Mouse (Mus musculus) E14TG2a.4 (cell line): ENCODE results near the gene Dyrk1a.

Experiments used
- H3K27me3 ChIP-seq: 2 replicates; pipeline ENCODE4 v1.6.1; 2014; ENCODE audit warnings: low read length, control low read depth; ENCODE audit not compliant: insufficient read depth
- H3K36me3 ChIP-seq: 2 replicates; pipeline ENCODE4 v1.6.1; 2014; ENCODE audit warnings: low read length, control low read depth; ENCODE audit not compliant: insufficient read depth
- H3K4me1 ChIP-seq: replicated peaks from 2 replicates; pipeline ENCODE4 v1.6.1; 2014; ENCODE audit warnings: low read depth, low read length, control low read depth
- H3K4me3 ChIP-seq: replicated peaks from 2 replicates; pipeline ENCODE4 v1.5.1; 2014; ENCODE audit warnings: mild to moderate bottlenecking, low read length
- H3K9me3 ChIP-seq: 2 replicates; pipeline ENCODE4 v1.6.1; 2014; ENCODE audit warnings: low read length, control low read depth
- CTCF ChIP-seq: conservative IDR thresholded peaks from 2 replicates; pipeline ENCODE4 v1.5.1; 2014; ENCODE audit warnings: low read length
- NANOG ChIP-seq: IDR thresholded peaks from 2 replicates; pipeline ENCODE4 v1.6.1; 2014; ENCODE audit warnings: borderline replicate concordance, low read length, mixed read lengths
- POU5F1 ChIP-seq: IDR thresholded peaks from 2 replicates; pipeline ENCODE4 v1.6.1; 2014; ENCODE audit warnings: low read length, borderline replicate concordance

Gene Dyrk1a

DNA sequence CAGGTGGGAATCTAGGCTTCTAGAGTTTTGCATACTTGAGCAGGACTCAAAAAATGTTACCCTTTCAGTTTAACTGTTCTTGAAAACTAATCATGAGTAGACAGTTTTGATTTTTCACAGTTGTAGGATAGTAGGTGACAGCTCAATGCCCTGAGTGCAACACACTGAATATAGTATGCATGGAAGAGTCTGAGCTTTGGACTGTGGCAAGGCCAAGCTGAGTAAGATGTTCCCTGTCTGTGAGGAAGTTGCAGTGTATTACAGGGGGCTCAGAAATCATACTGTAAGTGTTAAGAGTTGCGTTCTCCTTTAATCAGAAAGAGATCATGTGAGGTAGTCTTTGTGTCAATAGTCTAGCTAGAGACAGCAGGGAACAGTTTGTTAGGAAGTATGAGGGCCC lies 20.4 kb downstream of the Dyrk1a start:
- Histone ChIP-seq H3K4me1 (peaks cover 85% of the 10 kb centered on the region), H3K4me3 (no peak overlapping the region), H3K27me3 (no peaks in the 10 kb centered on the region), H3K9me3 (no peaks in the 10 kb centered on the region), H3K36me3 (peaks cover 5% of the 10 kb centered on the region; the same call in 1 of the 2 replicates)
- TF ChIP-seq NANOG (no peak), POU5F1 (no peak), CTCF (no peak)

DNA sequence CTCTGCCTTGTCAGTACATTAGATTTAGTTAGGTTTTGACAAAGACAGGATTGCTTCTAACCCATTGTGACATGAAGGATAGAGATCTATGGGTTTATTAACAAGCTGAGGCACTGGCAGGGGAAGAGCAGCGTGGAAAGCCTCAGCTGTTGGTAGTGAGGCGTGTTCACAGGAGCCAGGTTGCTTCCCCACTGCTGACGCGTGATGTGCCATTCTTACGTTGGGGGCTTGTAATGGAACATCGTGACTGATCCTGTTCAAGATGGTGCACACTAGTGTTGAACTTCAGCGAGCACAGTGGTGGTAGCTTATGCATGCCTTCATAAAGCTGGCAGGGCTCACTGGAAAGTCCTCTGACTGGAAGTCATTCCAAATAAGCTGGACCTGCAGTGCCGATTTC lies 21.2 kb downstream of the Dyrk1a start:
- TF ChIP-seq NANOG, result no peak
- TF ChIP-seq CTCF, result no peak
- no peak for TF ChIP-seq POU5F1
- H3K9me3 ChIP-seq, result no peaks in the 10 kb centered on the region
- H3K27me3 ChIP-seq, result no peaks in the 10 kb centered on the region
- peaks cover 78% of the 10 kb centered on the region for H3K4me1 ChIP-seq
- H3K36me3 ChIP-seq, result peaks cover 5% of the 10 kb centered on the region; the same call in 1 of the 2 replicates
- no peak overlapping the region for H3K4me3 ChIP-seq

DNA sequence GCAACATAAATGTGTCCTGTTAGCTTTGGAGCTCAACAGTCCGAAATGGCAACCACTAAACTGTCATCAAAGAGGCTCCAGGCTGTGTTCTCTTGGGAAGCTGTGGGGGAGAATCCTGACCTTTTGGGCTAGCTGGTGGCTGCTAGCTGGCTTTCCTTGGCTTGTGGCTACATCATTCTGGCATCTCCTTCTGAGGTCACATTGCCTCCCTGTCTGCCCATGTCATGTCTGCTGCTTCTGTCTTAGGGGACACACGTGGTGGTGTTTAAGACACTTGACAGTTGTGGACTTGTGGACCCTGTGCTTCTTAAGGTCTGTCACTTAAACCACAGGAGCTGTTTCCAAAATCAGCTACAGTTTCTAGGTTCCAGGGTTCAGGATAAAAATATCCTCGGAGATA lies 21.7 kb downstream of the Dyrk1a start:
- TF ChIP-seq NANOG (no peak), POU5F1 (no peak), CTCF (no peak)
- H3K4me3 ChIP-seq, result no peak overlapping the region
- H3K27me3 ChIP-seq, result no peaks in the 10 kb centered on the region
- no peaks in the 10 kb centered on the region for H3K9me3 ChIP-seq
- H3K4me1 ChIP-seq, result peaks cover 73% of the 10 kb centered on the region
- H3K36me3 ChIP-seq, result peaks cover 5% of the 10 kb centered on the region; the same call in 1 of the 2 replicates

DNA sequence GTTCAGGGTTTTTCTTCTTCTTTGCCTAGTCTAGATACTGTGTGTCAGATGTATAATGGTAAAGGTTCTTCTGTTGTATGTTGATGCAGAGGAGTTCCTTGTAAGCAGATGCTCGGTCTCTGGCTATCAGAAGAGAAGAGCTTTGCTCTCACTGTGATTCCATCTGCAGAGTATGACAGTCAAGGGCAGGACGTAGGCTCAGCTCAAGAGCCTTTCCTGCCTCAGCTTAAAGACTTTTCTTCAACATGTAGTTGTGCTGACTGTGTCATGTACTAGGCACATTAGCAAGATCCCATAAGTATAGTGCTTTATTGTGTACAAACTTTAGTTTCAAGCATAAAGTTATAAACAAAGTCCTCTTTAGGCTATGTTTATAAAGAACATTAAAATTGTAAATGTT lies 26.8 kb downstream of the Dyrk1a start:
- Histone ChIP-seq H3K36me3 (peaks cover 5% of the 10 kb centered on the region; the same call in 1 of the 2 replicates), H3K4me1 (peaks cover 71% of the 10 kb centered on the region), H3K4me3 (no peak overlapping the region), H3K9me3 (no peaks in the 10 kb centered on the region), H3K27me3 (no peaks in the 10 kb centered on the region)
- TF ChIP-seq POU5F1 (no peak), CTCF (no peak), NANOG (no peak)

DNA sequence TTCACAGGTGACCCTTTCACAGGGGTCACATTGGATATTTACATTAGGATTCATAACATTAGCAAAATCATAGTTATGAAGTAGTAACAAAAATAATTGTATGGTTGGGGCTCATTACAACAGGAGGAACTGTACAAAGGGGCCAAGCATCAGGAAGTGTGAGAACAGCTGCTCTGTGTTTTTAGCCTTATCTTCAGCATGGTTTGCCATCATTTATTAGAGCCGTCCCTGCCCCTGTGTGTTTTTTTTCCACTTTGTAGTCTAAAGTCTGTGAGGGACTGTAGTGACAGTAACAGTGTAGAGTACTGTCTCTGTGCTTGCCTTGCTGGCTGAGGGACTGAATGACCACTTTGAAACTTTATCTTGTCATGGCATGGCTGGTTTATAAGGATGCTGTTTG lies 27.8 kb downstream of the Dyrk1a start:
- no peak overlapping the region for H3K4me3 ChIP-seq
- H3K4me1 ChIP-seq, result peaks cover 71% of the 10 kb centered on the region
- no peaks in the 10 kb centered on the region for H3K27me3 ChIP-seq
- TF ChIP-seq POU5F1 (no peak), NANOG (no peak), CTCF (no peak)
- H3K9me3 ChIP-seq, result no peaks in the 10 kb centered on the region
- peaks cover 5% of the 10 kb centered on the region; the same call in 1 of the 2 replicates for H3K36me3 ChIP-seq

DNA sequence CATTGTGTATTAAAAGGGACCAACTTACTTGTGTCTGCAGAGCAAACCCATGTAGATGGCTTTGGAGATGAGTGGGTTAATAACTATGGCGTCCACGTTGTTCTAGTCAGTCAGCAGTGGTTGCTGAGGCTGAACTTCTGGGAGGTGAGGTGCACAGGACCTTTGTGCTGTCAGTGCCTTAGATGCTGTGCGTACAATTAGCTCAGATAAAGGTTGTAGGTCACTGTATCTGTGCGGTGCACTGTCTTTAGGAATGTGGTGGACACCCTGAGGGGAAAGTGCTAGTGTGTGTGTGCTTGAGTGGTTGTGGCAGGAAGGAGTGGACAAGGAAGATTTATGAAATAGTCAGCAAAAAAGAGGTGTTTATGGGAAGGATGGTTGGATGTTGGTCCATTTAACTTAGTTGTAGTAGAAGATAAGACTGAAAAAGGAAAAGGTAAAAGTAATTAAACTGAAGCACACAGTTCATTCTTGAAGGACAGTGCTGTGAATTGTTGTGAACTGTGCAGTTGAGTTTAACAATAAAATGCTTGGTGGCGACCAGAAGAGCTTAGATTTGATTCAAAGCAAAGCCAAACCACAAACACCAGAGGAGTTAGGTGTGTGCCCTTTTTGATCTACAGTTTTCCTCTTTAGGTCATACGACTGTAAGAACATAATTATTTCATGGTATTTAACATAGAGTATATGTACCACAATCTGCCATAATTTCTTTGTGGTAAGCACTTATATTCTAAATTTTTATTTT lies 30.3 kb downstream of the Dyrk1a start:
- Histone ChIP-seq H3K4me1 (peaks cover 81% of the 10 kb centered on the region), H3K27me3 (no peaks in the 10 kb centered on the region), H3K4me3 (no peak overlapping the region), H3K36me3 (no peaks in the 10 kb centered on the region), H3K9me3 (no peaks in the 10 kb centered on the region)
- no peak for TF ChIP-seq NANOG
- no peak for TF ChIP-seq POU5F1
- TF ChIP-seq CTCF, result no peak

DNA sequence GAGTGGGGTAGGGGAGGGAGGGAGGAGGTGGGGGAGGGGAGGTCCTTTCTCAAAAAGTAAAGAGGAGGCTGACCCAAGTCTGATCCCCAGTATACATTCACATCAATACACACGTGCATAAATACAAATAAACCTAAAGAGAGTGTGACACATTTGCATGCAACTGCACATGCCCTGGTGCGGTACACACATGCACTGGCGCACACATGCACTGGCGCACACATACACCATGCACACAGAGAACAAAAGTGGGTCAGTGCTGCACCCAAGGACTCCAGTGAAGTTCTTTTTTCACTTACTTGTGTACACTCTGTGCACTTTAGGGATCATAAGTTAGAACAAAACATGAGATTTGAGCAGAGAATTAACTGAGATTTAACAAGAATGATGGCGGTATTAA lies 31.3 kb downstream of the Dyrk1a start:
- TF ChIP-seq CTCF (no peak), NANOG (no peak), POU5F1 (no peak)
- H3K9me3 ChIP-seq, result no peaks in the 10 kb centered on the region
- H3K36me3 ChIP-seq, result no peaks in the 10 kb centered on the region
- H3K4me3 ChIP-seq, result no peak overlapping the region
- peaks cover 88% of the 10 kb centered on the region for H3K4me1 ChIP-seq
- no peaks in the 10 kb centered on the region for H3K27me3 ChIP-seq

DNA sequence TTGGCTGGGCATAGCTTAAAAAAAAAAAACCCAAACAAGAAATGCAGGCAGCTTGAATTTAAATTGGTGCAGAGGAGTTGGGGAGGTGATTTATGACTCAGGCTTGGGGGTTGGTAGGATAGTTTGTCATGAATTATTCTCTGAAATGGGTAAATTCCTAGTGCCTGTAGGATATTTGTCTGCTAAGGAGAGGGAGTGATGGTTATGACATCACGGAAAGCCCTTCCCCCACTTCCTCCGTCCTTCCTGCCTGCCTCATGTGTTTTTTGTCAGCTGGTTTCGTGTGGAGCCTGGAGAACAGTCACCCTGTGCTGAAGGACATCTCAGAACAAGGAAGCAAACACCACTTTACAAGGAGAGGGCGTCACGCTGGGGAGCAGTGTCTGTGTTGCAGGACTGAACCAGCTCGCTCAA lies 31.7 kb downstream of the Dyrk1a start:
- TF ChIP-seq CTCF (no peak), NANOG (no peak), POU5F1 (no peak)
- Histone ChIP-seq H3K36me3 (no peaks in the 10 kb centered on the region), H3K4me1 (peaks cover 92% of the 10 kb centered on the region), H3K9me3 (no peaks in the 10 kb centered on the region), H3K4me3 (no peak overlapping the region), H3K27me3 (no peaks in the 10 kb centered on the region)
